Mouse (Mus musculus): ENCODE measurements at regions not wholly inside any gene's neighbourhood (a gene's known extent, or its start where the extent isn't known, plus 50 kb on each side); places are given as distances from the start of the nearest gene placed in this dataset.
"Not testable (repeated sequence)": the region's sequence is repeated elsewhere in the genome, so short reads cannot be mapped to it uniquely, and the experiment has no call there.

GRCm38 (mm10) chr3:152040751-152041150 lies 125.3 kb downstream of the Gipc2 start:
- no peak for ATAC-seq
- H3K4me1 ChIP-seq (ENCODE audit: insufficient read depth), result no peaks in the 10 kb centered on the region
- TF ChIP-seq EP300 (IDR thresholded peaks at IDR 0.05; ENCODE audit: low read depth) (no peak), CTCF (IDR thresholded peaks at IDR 0.05; ENCODE audit: low read depth) (no peak)
- no peaks in the 10 kb centered on the region for H3K27me3 ChIP-seq (ENCODE audit: insufficient read depth, low read length)
- H3K4me3 ChIP-seq (ENCODE audit: low read depth, low read length), result no peak overlapping the region
- 69% methylated on average over 5 of the region's 5 CpGs for WGBS (ENCODE audit: insufficient replicate concordance)
- no peaks in the 10 kb centered on the region for H3K36me3 ChIP-seq (replicated peaks; ENCODE audit: insufficient read depth, low read length)
- no peak for DNase-seq
- no peak overlapping the region for H3K27ac ChIP-seq (ENCODE audit: low read depth)
- H3K9me3 ChIP-seq (ENCODE audit: low read length), result no peaks in the 10 kb centered on the region
- H3K9ac ChIP-seq (replicated peaks), result no peak overlapping the region
- no peak overlapping the region for H3K4me2 ChIP-seq (ENCODE audit: low read depth, low read length)

- not testable (repeated sequence) for H3K9me3 ChIP-seq (ENCODE audit: low read length); H3K4me1 ChIP-seq (ENCODE audit: insufficient read depth); H3K27me3 ChIP-seq (ENCODE audit: insufficient read depth, low read length); H3K9ac ChIP-seq (replicated peaks); H3K4me3 ChIP-seq (ENCODE audit: low read depth, low read length); DNase-seq; H3K27ac ChIP-seq (ENCODE audit: low read depth); H3K4me2 ChIP-seq (ENCODE audit: low read depth, low read length); H3K36me3 ChIP-seq (replicated peaks; ENCODE audit: insufficient read depth, low read length); ATAC-seq
- WGBS (ENCODE audit: insufficient replicate concordance), result 75% methylated on average over 5 of the region's 5 CpGs
Measured at GRCm38 (mm10) chr3:152036819-152037218, 129.2 kb downstream of the Gipc2 start.

GRCm38 (mm10) chr3:152035416-152035815 lies 130.6 kb downstream of the Gipc2 start:
- ATAC-seq (no peak), DNase-seq (no peak)
- Histone ChIP-seq H3K9ac (replicated peaks) (no peak overlapping the region), H3K4me3 (ENCODE audit: low read depth, low read length) (no peak overlapping the region), H3K36me3 (replicated peaks; ENCODE audit: insufficient read depth, low read length) (no peaks in the 10 kb centered on the region), H3K27me3 (ENCODE audit: insufficient read depth, low read length) (no peaks in the 10 kb centered on the region), H3K4me1 (ENCODE audit: insufficient read depth) (no peaks in the 10 kb centered on the region), H3K9me3 (ENCODE audit: low read length) (no peaks in the 10 kb centered on the region), H3K27ac (ENCODE audit: low read depth) (no peak overlapping the region), H3K4me2 (ENCODE audit: low read depth, low read length) (no peak overlapping the region)
- WGBS (ENCODE audit: insufficient replicate concordance), result 64% methylated on average over 5 of the region's 5 CpGs
- TF ChIP-seq CTCF (IDR thresholded peaks at IDR 0.05; ENCODE audit: low read depth) (no peak), EP300 (IDR thresholded peaks at IDR 0.05; ENCODE audit: low read depth) (no peak)

GRCm38 (mm10) chr3:152034686-152035085 lies 131.3 kb downstream of the Gipc2 start:
- H3K4me2 ChIP-seq (ENCODE audit: low read depth, low read length), result no peak overlapping the region
- no peak overlapping the region for H3K9ac ChIP-seq (replicated peaks)
- 70% methylated on average over 9 of the region's 10 CpGs for WGBS (ENCODE audit: insufficient replicate concordance)
- no peaks in the 10 kb centered on the region for H3K4me1 ChIP-seq (ENCODE audit: insufficient read depth)
- no peaks in the 10 kb centered on the region for H3K9me3 ChIP-seq (ENCODE audit: low read length)
- H3K4me3 ChIP-seq (ENCODE audit: low read depth, low read length), result no peak overlapping the region
- no peaks in the 10 kb centered on the region for H3K36me3 ChIP-seq (replicated peaks; ENCODE audit: insufficient read depth, low read length)
- ATAC-seq (no peak), DNase-seq (no peak)
- no peak for TF ChIP-seq CTCF (IDR thresholded peaks at IDR 0.05; ENCODE audit: low read depth)
- TF ChIP-seq EP300 (IDR thresholded peaks at IDR 0.05; ENCODE audit: low read depth), result no peak
- H3K27me3 ChIP-seq (ENCODE audit: insufficient read depth, low read length), result no peaks in the 10 kb centered on the region
- no peak overlapping the region for H3K27ac ChIP-seq (ENCODE audit: low read depth)

GRCm38 (mm10) chr3:152034221-152034620 lies 131.8 kb downstream of the Gipc2 start:
- ATAC-seq, result no peak
- Histone ChIP-seq H3K9me3 (ENCODE audit: low read length) (no peaks in the 10 kb centered on the region), H3K4me1 (ENCODE audit: insufficient read depth) (no peaks in the 10 kb centered on the region), H3K36me3 (replicated peaks; ENCODE audit: insufficient read depth, low read length) (no peaks in the 10 kb centered on the region), H3K27me3 (ENCODE audit: insufficient read depth, low read length) (no peaks in the 10 kb centered on the region), H3K4me2 (ENCODE audit: low read depth, low read length) (no peak overlapping the region), H3K27ac (ENCODE audit: low read depth) (no peak overlapping the region), H3K9ac (replicated peaks) (no peak overlapping the region), H3K4me3 (ENCODE audit: low read depth, low read length) (no peak overlapping the region)
- WGBS (ENCODE audit: insufficient replicate concordance), result 56% methylated on average over 2 of the region's 2 CpGs
- no peak for DNase-seq
- TF ChIP-seq EP300 (IDR thresholded peaks at IDR 0.05; ENCODE audit: low read depth), result no peak
- no peak for TF ChIP-seq CTCF (IDR thresholded peaks at IDR 0.05; ENCODE audit: low read depth)

GRCm38 (mm10) chr3:152032663-152033318 lies 133.2 kb downstream of the Gipc2 start:
- H3K36me3 ChIP-seq (replicated peaks; ENCODE audit: insufficient read depth, low read length), result no peaks in the 10 kb centered on the region
- WGBS (ENCODE audit: insufficient replicate concordance), result 57% methylated on average over 3 of the region's 3 CpGs
- H3K4me1 ChIP-seq (ENCODE audit: insufficient read depth), result no peaks in the 10 kb centered on the region
- ATAC-seq (no peak), DNase-seq (no peak)
- no peaks in the 10 kb centered on the region for H3K9me3 ChIP-seq (ENCODE audit: low read length)
- H3K27ac ChIP-seq (ENCODE audit: low read depth), result no peak overlapping the region
- no peak overlapping the region for H3K9ac ChIP-seq (replicated peaks)
- no peaks in the 10 kb centered on the region for H3K27me3 ChIP-seq (ENCODE audit: insufficient read depth, low read length)
- H3K4me2 ChIP-seq (ENCODE audit: low read depth, low read length), result no peak overlapping the region
- TF ChIP-seq CTCF (IDR thresholded peaks at IDR 0.05; ENCODE audit: low read depth) (no peak), EP300 (IDR thresholded peaks at IDR 0.05; ENCODE audit: low read depth) (no peak)
- H3K4me3 ChIP-seq (ENCODE audit: low read depth, low read length), result no peak overlapping the region

- ATAC-seq (no peak), DNase-seq (no peak)
Measured at GRCm38 (mm10) chr3:152028695-152029094, 137.3 kb downstream of the Gipc2 start.

More at GRCm38 (mm10) chr3:152028695-152029094, 137.3 kb downstream of the Gipc2 start:
- Histone ChIP-seq H3K27ac (ENCODE audit: low read depth) (no peak overlapping the region), H3K36me3 (replicated peaks; ENCODE audit: insufficient read depth, low read length) (no peaks in the 10 kb centered on the region), H3K4me2 (ENCODE audit: low read depth, low read length) (no peak overlapping the region), H3K27me3 (ENCODE audit: insufficient read depth, low read length) (no peaks in the 10 kb centered on the region), H3K4me1 (ENCODE audit: insufficient read depth) (no peaks in the 10 kb centered on the region), H3K9ac (replicated peaks) (no peak overlapping the region), H3K4me3 (ENCODE audit: low read depth, low read length) (no peak overlapping the region), H3K9me3 (ENCODE audit: low read length) (no peaks in the 10 kb centered on the region)
- no peak for TF ChIP-seq CTCF (IDR thresholded peaks at IDR 0.05; ENCODE audit: low read depth)
- TF ChIP-seq EP300 (IDR thresholded peaks at IDR 0.05; ENCODE audit: low read depth), result no peak
- 41% methylated on average over 1 of the region's 1 CpGs for WGBS (ENCODE audit: insufficient replicate concordance)

Data from liver, postnatal 0 days (tissue).